Mouse (Mus musculus) CH12.LX (cell line): ENCODE results near the gene Zfp82. TPM values are rescaled to one million over a fixed set of nuclear protein-coding genes. Genes with fewer than 3 reads are reported as not detected.

ENCODE experiments used
- DNase-seq: peaks from one replicate; pipeline ENCODE4 v3.0.0-alpha.2; 2013; ENCODE audit errors: extremely low read depth
- H3K27ac ChIP-seq: 2 replicates; pipeline ENCODE4 v1.5.1; 2012; ENCODE audit warnings: low read depth, mild to moderate bottlenecking, control low read depth, moderate library complexity; ENCODE audit not compliant: insufficient read depth
- H3K27me3 ChIP-seq: replicated peaks from 2 replicates; pipeline ENCODE3; 2012; ENCODE audit warnings: inconsistent platforms
- H3K36me3 ChIP-seq, 2 experiments: replicated peaks in 1 of 2; 2 replicates each; pipeline versions ENCODE3 to v1.6.1; 2012; ENCODE audit warnings: inconsistent platforms in 1 of 2, low read length in 1 of 2, mild to moderate bottlenecking in 1 of 2, mixed read lengths in 1 of 2, moderate library complexity in 1 of 2; ENCODE audit not compliant: control insufficient read depth in 1 of 2, insufficient read depth in 1 of 2
- H3K4me1 ChIP-seq, 2 experiments: 2 replicates each; pipeline ENCODE4 v1.6.1; 2012; ENCODE audit warnings: inconsistent platforms in 1 of 2, moderate library complexity in 1 of 2; ENCODE audit not compliant: insufficient read depth in 2 of 2, control insufficient read depth in 1 of 2
- H3K4me2 ChIP-seq: 2 replicates; pipeline ENCODE4 v1.6.1; 2012; ENCODE audit warnings: low read depth, mild to moderate bottlenecking, control low read depth; ENCODE audit not compliant: poor library complexity, insufficient read depth, severe bottlenecking
- H3K4me3 ChIP-seq, 3 experiments: fragments of 150-350 bp in 1 of 3; sonication (generic) in 1 of 3; replicated peaks in 1 of 3; 2 replicates each; pipeline versions ENCODE3 to v1.5.1; 2011 to 2012; ENCODE audit warnings: low read depth in 2 of 3, low read length in 2 of 3, mild to moderate bottlenecking in 2 of 3, moderate library complexity in 2 of 3, control low read depth in 1 of 3, improper control_type of control experiment in 1 of 3, inconsistent platforms in 1 of 3, mixed read lengths in 1 of 3; ENCODE audit not compliant: poor library complexity in 1 of 3
- H3K79me2 ChIP-seq: replicated peaks from 2 replicates; pipeline ENCODE4 v1.6.1; 2012; ENCODE audit warnings: mild to moderate bottlenecking, moderate library complexity; ENCODE audit not compliant: control insufficient read depth, poor library complexity, insufficient read depth, severe bottlenecking; ENCODE audit errors: extremely low read depth
- H3K9ac ChIP-seq: 2 replicates; pipeline ENCODE4 v1.6.1; 2012; ENCODE audit warnings: low read depth, mild to moderate bottlenecking, control low read depth, moderate library complexity; ENCODE audit not compliant: insufficient read depth
- H3K9me3 ChIP-seq: replicated peaks from 2 replicates; pipeline ENCODE3; 2012; ENCODE audit warnings: low read length, inconsistent platforms, mixed read lengths
- BHLHE40 ChIP-seq: IDR thresholded peaks from 2 replicates; pipeline ENCODE4 v1.6.1; 2011; ENCODE audit warnings: mild to moderate bottlenecking, low read depth, low read length, improper control_type of control experiment
- CHD1 ChIP-seq: IDR thresholded peaks from 2 replicates; pipeline ENCODE4 v1.6.1; 2012; ENCODE audit warnings: low read depth, low read length, improper control_type of control experiment, inconsistent platforms
- CHD2 ChIP-seq: IDR thresholded peaks from 2 replicates; pipeline ENCODE4 v1.6.1; 2011; ENCODE audit warnings: low read length, improper control_type of control experiment
- CTCF ChIP-seq, 2 experiments: IDR thresholded peaks in 1 of 2; conservative IDR thresholded peaks in 1 of 2; 2 replicates each; pipeline ENCODE4 v1.5.1; 2011 to 2012; ENCODE audit warnings: low read depth in 2 of 2, low read length in 2 of 2, improper control_type of control experiment in 1 of 2, inconsistent platforms in 1 of 2, mild to moderate bottlenecking in 1 of 2, moderate library complexity in 1 of 2
- E2F4 ChIP-seq: IDR thresholded peaks from 2 replicates; pipeline ENCODE4 v1.6.1; 2011; ENCODE audit warnings: low read depth, low read length, improper control_type of control experiment; ENCODE audit not compliant: insufficient replicate concordance
- HCFC1 ChIP-seq: IDR thresholded peaks from 2 replicates; pipeline ENCODE4 v1.6.1; 2012; ENCODE audit warnings: low read depth, mild to moderate bottlenecking, inconsistent platforms, low read length, improper control_type of control experiment
- IRF4 ChIP-seq: IDR thresholded peaks from 2 replicates; pipeline ENCODE4 v1.6.1; 2014; ENCODE audit warnings: low read depth, mild to moderate bottlenecking, inconsistent platforms, low read length, improper control_type of control experiment
- JUND ChIP-seq: conservative IDR thresholded peaks from 2 replicates; pipeline ENCODE4 v1.6.1; 2011; ENCODE audit warnings: low read depth, low read length, improper control_type of control experiment
- MAX ChIP-seq: IDR thresholded peaks from 2 replicates; pipeline ENCODE4 v1.6.1; 2011; ENCODE audit warnings: low read length, improper control_type of control experiment
- MYC ChIP-seq: IDR thresholded peaks from 2 replicates; pipeline ENCODE4 v1.6.1; 2011; ENCODE audit warnings: low read depth, mild to moderate bottlenecking, improper control_type of control experiment, low read length
- NELFE ChIP-seq: IDR thresholded peaks from 2 replicates; pipeline ENCODE4 v1.6.1; 2011; ENCODE audit warnings: low read depth, low read length, improper control_type of control experiment
- PAX5 ChIP-seq: IDR thresholded peaks from 2 replicates; pipeline ENCODE4 v1.6.1; 2012; ENCODE audit warnings: low read length, inconsistent platforms, mixed read lengths
- POLR2A ChIP-seq: IDR thresholded peaks from 2 replicates; pipeline ENCODE4 v1.6.1; 2011; ENCODE audit warnings: low read depth, mild to moderate bottlenecking, improper control_type of control experiment, low read length
- RCOR1 ChIP-seq: conservative IDR thresholded peaks from 2 replicates; pipeline ENCODE4 v1.6.1; 2012; ENCODE audit warnings: low read depth, mild to moderate bottlenecking, inconsistent platforms, low read length, improper control_type of control experiment
- SIN3A ChIP-seq: IDR thresholded peaks from 2 replicates; pipeline ENCODE4 v1.6.1; 2012; ENCODE audit warnings: low read length, improper control_type of control experiment, inconsistent platforms
- SMC3 ChIP-seq: IDR thresholded peaks from 2 replicates; pipeline ENCODE4 v1.6.1; 2011; ENCODE audit warnings: low read depth, low read length, improper control_type of control experiment
- TBP ChIP-seq: conservative IDR thresholded peaks from 2 replicates; pipeline ENCODE4 v1.6.1; 2011; ENCODE audit warnings: low read depth, low read length, improper control_type of control experiment
- UBTF ChIP-seq: IDR thresholded peaks from 2 replicates; pipeline ENCODE4 v1.6.1; 2012; ENCODE audit warnings: low read depth, mild to moderate bottlenecking, inconsistent platforms, low read length, improper control_type of control experiment, moderate library complexity
- ZMIZ1 ChIP-seq: IDR thresholded peaks from 2 replicates; pipeline ENCODE4 v1.6.1; 2012; ENCODE audit warnings: low read depth, mild to moderate bottlenecking, inconsistent platforms, low read length, improper control_type of control experiment
- dilution Hi-C: fragments of 300-500 bp; cut with MboI; formaldehyde crosslinking; loops from 2 replicates; pipeline ENCODE4 v1.14.3; 2020; ENCODE audit warnings: low sequenced_read_pairs; ENCODE audit not compliant: extremely low pct_unique_long_range_greater_than_20kb, extremely low pct_ligation_motif_present
- in situ Hi-C: fragments of 300-500 bp; cut with MboI; formaldehyde crosslinking; loops from 3 replicates; pipeline ENCODE4 v1.14.3; 2019; ENCODE audit warnings: low sequenced_read_pairs, low pct_ligation_motif_present, low pct_unique_long_range_greater_than_20kb, mixed read lengths
- polyA plus RNA-seq: library from polyadenylated mRNA; unstranded; fragments of >175 nt; gene quantifications from 2 replicates; pipeline ENCODE4 v1.2.1, GENCODE M21; 2012; ENCODE audit warnings: low read depth; ENCODE audit not compliant: insufficient read length
- total RNA-seq, 2 experiments: library from RNA; depleted of rRNA; stranded (reverse); fragments of 300-350 nt in 1 of 2; fragments of >200 nt in 1 of 2; gene quantifications; 2 replicates each; pipeline ENCODE4 v1.2.3; 2012 to 2014

Gene Zfp82
- total and polyA plus RNA-seq, 3 experiments, result 4.9 to 7.1 (median 6.9) TPM

- TF ChIP-seq NELFE (no peak), PAX5 (no peak)
These were observed 62.0 kb downstream of the Zfp82 start (continued) for GRCm38 (mm10) chr7:30010551-30011195.

- H3K9me3 ChIP-seq, result no peaks in the 10 kb centered on the region
- no peak overlapping the region for H3K4me3 ChIP-seq
- peaks cover 0 to 6% of the 10 kb centered on the region in 2 experiments; a peak in 2 of 4 replicates for H3K4me1 ChIP-seq
- no peaks in the 10 kb centered on the region for H3K27me3 ChIP-seq
- H3K36me3 ChIP-seq, result peaks cover 54 to 87% of the 10 kb centered on the region in 2 experiments
- no peak overlapping the region for H3K4me2 ChIP-seq
- no peak overlapping the region for H3K27ac ChIP-seq
- H3K9ac ChIP-seq, result no peak overlapping the region
- TF ChIP-seq IRF4 (no peak), ZMIZ1 (no peak), SMC3 (no peak), CTCF (conservative IDR thresholded peaks at IDR 0.05 in 1 of 2, IDR thresholded peaks at IDR 0.05 in 1 of 2; ENCODE audit: low read depth in 2 of 2, low read length in 2 of 2) (no peak), POLR2A (no peak), SIN3A (no peak), HCFC1 (no peak), UBTF (no peak)
- dilution Hi-C loops (no loop called here), in situ Hi-C loops (no loop called here)
- DNase-seq, result no peak
- H3K79me2 ChIP-seq, result no peaks in the 10 kb centered on the region; the same call in 1 of the 2 replicates
These were observed 63.2 kb downstream of the Zfp82 start for GRCm38 (mm10) chr7:30009321-30010085.

- in situ Hi-C loops, result no loop called here
- H3K9me3 ChIP-seq, result no peaks in the 10 kb centered on the region
- H3K4me1 ChIP-seq, result peaks cover 0 to 6% of the 10 kb centered on the region in 2 experiments; a peak in 2 of 4 replicates
- peak overlapping the region; percentile 49; the same call in 1 of the 2 replicates for H3K27ac ChIP-seq
- no peak for DNase-seq
- H3K79me2 ChIP-seq, result no peaks in the 10 kb centered on the region
- no peak overlapping the region for H3K4me2 ChIP-seq
- dilution Hi-C loops, result no loop called here
- H3K36me3 ChIP-seq, result peaks cover 45 to 79% of the 10 kb centered on the region in 2 experiments
- no peak overlapping the region for H3K9ac ChIP-seq
- TF ChIP-seq BHLHE40 (no peak), JUND (no peak), CHD2 (no peak), TBP (no peak), MAX (no peak), IRF4 (no peak), RCOR1 (no peak), E2F4 (no peak), CTCF (conservative IDR thresholded peaks at IDR 0.05 in 1 of 2, IDR thresholded peaks at IDR 0.05 in 1 of 2; ENCODE audit: low read depth in 2 of 2, low read length in 2 of 2) (no peak), CHD1 (no peak), MYC (no peak)
- H3K27me3 ChIP-seq, result no peaks in the 10 kb centered on the region
- no peak overlapping the region for H3K4me3 ChIP-seq
These were observed 64.5 kb downstream of the Zfp82 start for GRCm38 (mm10) chr7:30008020-30008690.
